Mouse (Mus musculus) effector memory CD4-positive, alpha-beta T cell, adult 7 months (primary cell): Measurements from ENCODE around the gene Usp9x. TPM values are rescaled to one million over a fixed set of nuclear protein-coding genes. Genes with fewer than 3 reads are reported as not detected.

Source experiments
- polyA plus RNA-seq: library from polyadenylated mRNA; unstranded; fragments of 100-300 nt; shearing (Covaris generic); gene quantifications from one replicate; pipeline ENCODE4 v1.2.1, GENCODE M21; 2017

The Usp9x gene
- 86.2 TPM for polyA plus RNA-seq

GRCm38 (mm10) chrX:13071241-13071775, at the start of gene Usp9x:
TSS of gene Usp9x (plus strand) at chrX:13071498.

Other genes with a start within 250 kb of the Usp9x start
- gene Ddx3x, start 209.5 kb downstream of the Usp9x start, polyA plus RNA-seq: 152 TPM